Mouse (Mus musculus) left cerebral cortex, postnatal 10 days (tissue): ENCODE measurements around the gene Dock1. TPM values are rescaled to one million over a fixed set of nuclear protein-coding genes. Genes with fewer than 3 reads are reported as not detected.

Experiments used
- DNase-seq, 2 experiments: peaks; one replicate each; pipeline ENCODE4 v3.0.0; 2021 to 2022; ENCODE audit warnings: low spot score in 2 of 2, mixed read lengths in 1 of 2; ENCODE audit errors: extremely low spot score in 1 of 2
- intact Hi-C: fragments of 180-260 bp; cut with DNase I; formaldehyde crosslinking; loops from one replicate; pipeline ENCODE4 v1.15.1; 2025
- total RNA-seq, 2 experiments: library from RNA; stranded (reverse); gene quantifications; 2 replicates each; pipeline ENCODE4 v1.2.3; 2021

The Dock1 gene
- total RNA-seq, 2 experiments from 2014 or later, result 19.4 to 20.8 TPM

DNA sequence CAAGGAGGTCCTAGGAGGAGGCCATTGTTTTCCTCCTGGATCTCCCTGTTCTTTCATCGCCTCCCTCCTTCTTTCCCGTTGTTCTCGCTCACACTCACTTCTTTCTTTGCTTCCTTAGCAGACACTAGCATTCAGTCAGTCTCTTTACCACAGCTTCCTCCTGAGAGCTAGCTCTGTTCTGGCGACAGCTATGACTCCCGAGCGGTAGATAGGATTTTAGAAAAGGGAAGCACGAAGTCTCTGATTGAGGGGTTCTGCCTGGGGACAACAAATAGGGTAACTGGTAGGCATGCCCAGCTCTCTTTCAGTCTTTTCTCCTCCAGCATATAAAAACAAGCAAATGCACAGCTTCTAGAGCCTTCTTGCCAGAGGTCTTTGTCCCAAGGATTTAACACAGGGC, 350.3 kb downstream of the Dock1 start:
- intact Hi-C loops, result no loop called here
- DNase-seq, result no peak

GRCm38 (mm10) chr7:135021544-135022100, 351.2 kb downstream of the Dock1 start:
- intact Hi-C loops, result no loop called here

GRCm38 (mm10) chr7:135024531-135024930, 354.1 kb downstream of the Dock1 start:
- intact Hi-C loops, result no loop called here
- no peak for DNase-seq

More at GRCm38 (mm10) chr7:135021544-135022100, 351.2 kb downstream of the Dock1 start:
- no peak for DNase-seq

GRCm38 (mm10) chr7:135028716-135029115, 358.3 kb downstream of the Dock1 start:
- intact Hi-C loops, result no loop called here
- no peak for DNase-seq

GRCm38 (mm10) chr7:135029136-135029535, 358.7 kb downstream of the Dock1 start:
- intact Hi-C loops, result no loop called here
- no peak for DNase-seq

- intact Hi-C loops, result no loop called here
- DNase-seq, result no peak
Observed at GRCm38 (mm10) chr7:135031466-135031865, 361.0 kb downstream of the Dock1 start.

DNA sequence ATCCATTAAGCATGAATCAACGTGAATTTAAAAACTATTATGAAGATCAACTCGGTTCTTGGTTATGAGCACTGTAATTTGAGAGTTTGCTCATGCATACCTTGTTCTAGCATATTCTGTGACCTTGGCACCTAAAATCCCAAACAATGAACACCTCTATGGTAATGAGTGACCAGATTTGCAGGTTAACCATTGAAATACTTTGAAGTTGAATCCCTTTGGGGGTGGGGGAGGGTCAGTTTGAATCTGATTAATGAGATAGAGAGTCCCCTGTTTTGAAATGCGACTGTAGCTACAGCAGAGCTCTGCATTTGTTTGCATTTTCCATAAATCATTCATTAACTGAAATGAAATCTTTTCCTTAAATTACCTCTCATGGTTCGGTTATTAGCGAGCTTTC, 364.4 kb downstream of the Dock1 start:
- no peak for DNase-seq
- intact Hi-C loops, result no loop called here

DNA sequence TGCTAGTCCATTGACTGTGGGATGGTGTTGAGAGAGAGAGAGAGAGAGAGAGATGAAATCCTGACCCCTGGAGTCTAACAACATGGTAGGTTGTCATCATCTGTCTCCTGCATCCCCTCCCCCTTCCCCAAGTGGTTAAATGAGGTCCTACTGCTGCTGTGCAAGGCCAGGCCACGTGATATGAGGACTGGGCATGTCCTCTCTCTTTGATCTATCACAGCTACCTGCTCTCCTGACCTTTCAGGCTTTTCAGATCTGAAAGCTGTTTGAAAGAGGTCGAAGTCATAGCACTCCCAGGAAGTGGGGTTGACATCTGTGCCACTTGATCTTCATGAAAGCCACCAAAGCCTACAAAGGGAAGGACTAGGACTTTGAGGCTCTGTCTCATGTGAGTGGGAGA, 365.2 kb downstream of the Dock1 start:
- intact Hi-C loops, result no loop called here
- DNase-seq, result no peak

- DNase-seq, result no peak
- intact Hi-C loops, result no loop called here
Observed at GRCm38 (mm10) chr7:135038930-135039329, 368.5 kb downstream of the Dock1 start.

- intact Hi-C loops, result no loop called here
- DNase-seq, result no peak
Observed at GRCm38 (mm10) chr7:135043931-135044765, 373.7 kb downstream of the Dock1 start.

- no peak for DNase-seq
- intact Hi-C loops, result no loop called here
Observed at GRCm38 (mm10) chr7:135049416-135049815, 379.0 kb downstream of the Dock1 start.

GRCm38 (mm10) chr7:135053186-135053715, 382.8 kb downstream of the Dock1 start:
- DNase-seq, result no peak
- intact Hi-C loops, result no loop called here

DNA sequence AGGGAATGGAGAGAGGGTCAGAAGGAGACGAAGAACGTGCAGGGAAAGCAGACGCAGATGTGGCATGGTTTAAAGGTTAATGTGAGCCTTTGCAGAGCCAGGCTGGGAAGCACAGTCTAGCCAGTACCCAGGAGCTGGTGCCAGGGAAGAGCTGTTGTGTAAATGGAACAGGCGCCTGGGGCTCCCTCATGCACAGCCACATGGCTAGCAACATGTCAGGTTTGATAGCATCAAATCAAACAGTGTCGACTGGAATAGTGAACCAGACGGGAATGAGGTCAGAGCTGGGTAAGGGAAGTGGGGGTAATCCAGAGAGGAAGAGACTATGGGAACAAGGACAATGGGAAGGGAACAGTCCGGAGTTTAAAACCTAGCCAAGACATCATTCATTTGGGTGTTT, 384.2 kb downstream of the Dock1 start:
- no peak for DNase-seq
- intact Hi-C loops, result no loop called here

DNA sequence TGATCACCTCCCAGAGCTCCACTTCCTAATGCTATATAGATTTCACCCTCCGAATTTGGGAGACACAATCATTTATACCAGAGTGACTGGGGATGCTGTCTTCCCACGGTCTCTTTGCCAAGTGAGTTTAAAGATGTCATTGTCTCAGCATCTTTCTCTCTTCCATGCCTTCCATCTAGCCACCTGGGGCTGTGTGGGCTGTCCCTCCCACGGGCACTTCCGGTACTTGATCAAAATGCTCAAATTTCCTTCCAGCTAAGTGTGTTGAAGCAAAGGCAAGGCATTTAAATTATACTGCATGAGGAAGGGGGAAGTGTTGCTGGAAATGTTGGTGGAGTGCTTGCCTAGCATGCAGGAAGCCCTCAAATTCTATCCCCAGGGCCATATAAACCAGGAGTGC, 388.6 kb downstream of the Dock1 start:
- DNase-seq, result no peak
- intact Hi-C loops, result no loop called here

DNA sequence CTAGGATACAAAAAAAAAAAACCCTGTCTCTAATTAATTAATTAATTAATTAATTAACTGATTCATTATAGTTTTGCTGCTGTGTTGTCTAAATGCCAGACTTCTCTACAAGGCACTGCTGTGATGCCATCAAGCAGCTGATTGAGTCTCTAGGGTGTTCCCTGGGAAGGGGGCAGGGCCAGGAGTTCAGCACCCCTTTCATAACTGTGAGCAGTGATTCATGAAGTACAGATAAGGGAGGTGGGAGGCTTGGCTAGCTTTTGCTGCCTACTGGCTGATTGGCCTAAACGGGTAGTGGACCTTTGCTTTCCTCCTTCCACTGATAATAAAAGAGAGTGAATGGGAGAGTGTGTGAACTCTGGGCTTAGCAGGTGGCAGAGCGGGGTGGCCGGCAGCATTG, 389.1 kb downstream of the Dock1 start:
- DNase-seq, result no peak
- intact Hi-C loops, result no loop called here

DNA sequence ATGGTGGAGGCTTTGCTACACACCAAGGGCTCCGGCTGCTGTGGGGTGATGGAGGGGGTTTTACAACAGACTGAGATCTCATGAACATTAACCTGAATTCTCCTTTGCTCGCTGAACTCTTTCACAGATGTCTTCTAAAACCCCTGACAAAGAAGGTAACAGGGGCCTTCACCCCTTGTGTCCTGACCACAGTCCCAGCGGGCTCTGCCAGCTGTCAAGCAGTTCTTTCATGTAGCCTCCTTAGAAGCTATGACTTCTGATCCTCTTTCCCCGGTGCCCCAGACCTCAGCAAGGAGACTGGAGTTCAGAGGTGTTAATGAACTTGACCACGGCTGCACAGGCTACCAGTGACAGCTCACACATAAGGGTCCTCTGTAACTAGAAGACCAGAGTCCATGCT, 393.4 kb downstream of the Dock1 start:
- intact Hi-C loops, result no loop called here
- DNase-seq, result no peak

- intact Hi-C loops, result no loop called here
- DNase-seq, result no peak
Observed at GRCm38 (mm10) chr7:135065301-135065700, 394.8 kb downstream of the Dock1 start.

DNA sequence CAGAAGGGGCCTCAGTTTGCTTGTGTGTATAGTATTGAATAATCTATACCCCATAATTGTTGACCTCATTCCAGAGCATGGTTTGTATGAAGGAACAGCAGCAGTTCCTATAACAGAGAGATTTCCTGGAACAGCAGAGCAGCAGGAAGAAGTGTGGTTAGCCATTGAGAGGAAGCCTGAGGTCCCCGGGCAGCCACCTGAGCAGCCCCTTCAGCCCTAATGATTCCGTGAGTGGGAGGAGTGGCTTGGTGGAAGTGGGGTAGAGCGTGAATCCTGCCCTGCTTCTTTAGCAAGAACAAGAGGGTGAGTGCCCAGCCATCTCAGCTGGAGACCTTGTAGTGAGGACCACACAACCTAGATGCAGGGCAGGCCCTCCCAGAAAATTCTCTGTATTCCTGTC, 398.4 kb downstream of the Dock1 start:
- DNase-seq, result no peak
- intact Hi-C loops, result no loop called here

GRCm38 (mm10) chr7:135076904-135077303, 406.4 kb downstream of the Dock1 start:
- DNase-seq, result no peak
- intact Hi-C loops, result no loop called here

DNA sequence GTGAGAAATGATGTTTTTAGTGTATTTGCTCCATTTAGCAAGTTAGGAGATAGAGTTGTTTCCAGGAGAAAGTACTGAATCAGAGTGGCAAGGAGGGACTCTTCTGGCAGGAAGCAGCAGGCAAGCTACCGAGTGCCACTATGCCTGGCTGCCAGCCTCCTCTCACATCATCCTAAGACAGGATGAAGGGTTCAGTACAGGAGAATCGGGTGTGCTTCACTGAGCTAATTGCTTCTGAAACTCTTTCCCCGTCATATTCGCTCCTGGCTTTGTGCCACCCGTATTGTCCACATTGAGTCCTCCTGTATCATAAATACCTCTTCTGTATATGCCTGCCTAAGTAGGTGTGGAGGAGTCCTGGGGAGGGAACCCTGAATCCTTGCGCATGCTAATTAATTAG, 406.9 kb downstream of the Dock1 start:
- intact Hi-C loops, result no loop called here
- no peak for DNase-seq
